Mouse (Mus musculus) cerebellum, postnatal 4 days (tissue): Measurements from ENCODE around the gene Unk.

Experiments used
- DNase-seq, 2 experiments: peaks; one replicate each; pipeline ENCODE4 v3.0.0; 2022; ENCODE audit warnings: low spot score in 2 of 2, mixed read lengths in 1 of 2

Unk gene

DNA sequence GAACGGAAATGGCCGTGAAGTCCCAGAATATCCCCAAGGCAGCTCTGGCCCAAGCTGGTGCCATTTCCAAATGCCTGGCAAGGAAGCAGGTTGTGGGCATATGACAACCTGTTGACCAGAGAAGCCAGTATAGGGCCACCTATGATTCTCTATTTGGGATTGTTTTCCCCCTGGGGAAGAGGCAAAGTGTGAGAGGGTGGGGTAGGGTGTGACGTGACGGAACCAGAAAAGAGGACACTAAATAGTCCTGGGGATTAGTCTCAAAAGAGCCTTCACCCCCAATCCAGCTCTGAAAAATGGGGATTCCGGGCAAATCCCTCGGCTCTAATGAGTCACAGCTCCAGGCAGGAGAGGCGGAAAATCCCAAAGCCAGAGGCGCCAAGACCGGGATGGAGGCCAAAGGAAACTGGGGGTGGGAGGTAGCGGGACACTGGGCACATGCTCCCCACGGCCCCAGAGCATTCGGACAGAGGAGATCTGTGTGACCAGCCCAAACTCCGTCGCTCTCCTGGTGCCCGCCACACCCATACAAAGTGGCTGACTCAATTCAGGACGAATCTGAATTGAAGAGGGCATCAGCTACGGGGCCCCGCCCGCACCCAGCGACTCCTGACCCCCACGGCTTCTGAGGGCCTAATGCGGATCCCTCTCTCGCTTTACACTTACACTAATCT lies 78.5 kb downstream of the Unk start:
- DNase-seq = no peak

DNA sequence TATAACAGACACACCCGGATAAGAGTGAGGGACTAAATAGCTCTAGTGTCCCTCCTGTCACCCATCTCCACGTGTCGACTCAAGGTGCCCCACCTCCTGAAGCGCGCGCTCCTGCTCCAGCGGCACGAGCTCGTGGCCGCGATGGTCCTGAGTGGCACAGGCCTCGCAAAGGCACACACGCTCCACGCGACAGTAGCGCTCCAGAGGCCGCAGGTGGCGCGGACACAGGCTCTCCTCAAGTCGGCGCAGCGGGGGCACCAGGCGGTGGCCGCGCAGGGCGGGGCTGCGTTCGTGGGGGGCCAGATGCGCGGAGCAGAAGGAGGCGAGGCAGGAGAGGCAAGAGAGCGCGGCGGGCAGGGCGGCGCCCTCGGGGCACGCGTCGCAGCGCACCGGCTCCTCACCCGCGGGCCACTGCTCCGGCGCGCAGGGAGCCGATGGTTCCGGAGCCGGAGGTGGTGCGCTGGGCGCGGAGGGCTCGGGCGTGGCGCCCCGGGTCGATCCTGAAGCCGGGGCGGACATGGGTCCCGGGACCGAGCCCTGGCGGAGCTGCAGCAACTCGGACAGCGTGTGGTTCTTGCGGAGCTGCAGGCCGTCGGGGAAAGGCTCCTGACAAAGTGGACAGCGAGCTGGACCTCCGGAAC lies 79.4 kb downstream of the Unk start:
- DNase-seq = no peak

DNA sequence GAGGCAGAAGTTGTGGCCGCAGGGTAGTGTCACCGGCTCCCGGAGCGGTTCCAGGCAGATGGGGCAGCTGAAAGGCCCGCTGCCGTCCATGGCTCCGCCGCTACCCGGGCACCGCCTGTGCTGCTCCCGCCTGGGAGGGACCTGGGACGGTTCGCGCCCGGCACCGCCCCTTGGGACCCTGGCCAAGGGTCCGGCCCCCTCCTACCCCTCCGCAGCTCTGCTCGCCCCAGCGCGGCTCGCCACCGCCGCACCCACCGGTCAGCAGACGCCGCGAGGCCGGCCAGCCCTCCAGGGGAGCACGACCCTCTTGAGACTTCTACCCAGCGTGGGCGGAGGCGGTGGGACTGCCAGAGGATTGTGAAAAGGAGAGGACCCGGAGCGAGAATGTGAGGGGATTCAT lies 80.0 kb downstream of the Unk start:
- DNase-seq = no peak

DNA sequence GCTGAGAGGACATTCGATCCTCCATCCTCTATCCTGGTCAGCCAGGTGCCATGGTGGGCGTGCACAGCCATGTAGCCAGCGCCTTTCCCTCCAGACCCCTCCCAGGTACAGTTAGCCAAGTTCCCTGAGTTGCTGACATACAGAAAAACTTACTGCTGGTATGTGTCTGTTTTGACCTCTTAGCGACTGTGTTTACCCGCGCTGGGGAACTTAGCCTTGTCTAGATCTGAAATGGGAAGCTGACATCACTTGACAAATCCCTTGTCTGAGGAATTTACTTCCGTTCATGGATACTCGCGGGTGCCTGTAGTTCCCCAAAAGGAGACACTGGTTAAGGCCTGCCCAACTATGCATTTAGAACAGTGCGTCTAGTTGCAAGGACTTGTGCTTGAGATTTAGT lies 80.4 kb downstream of the Unk start:
- no peak for DNase-seq
